Mouse (Mus musculus) heart, adult 2 months (tissue): ENCODE data around the gene Vps4a. TPM values are rescaled to one million over a fixed set of nuclear protein-coding genes. Genes with fewer than 3 reads are reported as not detected.
"Not testable (repeated sequence)": the region's sequence is repeated elsewhere in the genome, so short reads cannot be mapped to it uniquely, and the experiment has no call there.

ENCODE experiments used
- DNase-seq, 2 experiments: peaks; one replicate each; pipeline ENCODE4 v3.0.0; 2021
- H3K27ac ChIP-seq: fragments of 200-600 bp; 2 replicates; pipeline ENCODE4 v1.8.1; 2022
- H3K27me3 ChIP-seq: fragments of 200-500 bp; 2 replicates; pipeline ENCODE4 v1.6.1; 2012; ENCODE audit warnings: mild to moderate bottlenecking, low read length, inconsistent platforms, mixed read lengths; ENCODE audit not compliant: control insufficient read depth, insufficient read depth
- H3K36me3 ChIP-seq: fragments of 200-500 bp; 2 replicates; pipeline ENCODE4 v1.6.1; 2012; ENCODE audit warnings: low read length, inconsistent platforms; ENCODE audit not compliant: control insufficient read depth, insufficient read depth
- H3K4me1 ChIP-seq: fragments of 200-500 bp; 2 replicates; pipeline ENCODE4 v1.6.1; 2011; ENCODE audit warnings: low read length; ENCODE audit not compliant: control insufficient read depth, insufficient read depth
- H3K4me3 ChIP-seq: fragments of 200-600 bp; 2 replicates; pipeline ENCODE4 v1.8.1; 2022
- H3K79me2 ChIP-seq: fragments of 200-500 bp; replicated peaks from 2 replicates; pipeline ENCODE4 v1.6.1; 2012; ENCODE audit warnings: mild to moderate bottlenecking, inconsistent platforms, low read length, moderate library complexity, mixed read lengths; ENCODE audit not compliant: control insufficient read depth, insufficient read depth
- H3K9ac ChIP-seq: fragments of 200-500 bp; 2 replicates; pipeline ENCODE4 v1.6.1; 2012; ENCODE audit warnings: low read depth, mild to moderate bottlenecking, control low read depth, inconsistent platforms, low read length, mixed read lengths
- CTCF ChIP-seq: fragments of 200-600 bp; IDR thresholded peaks from 2 replicates; pipeline ENCODE4 v1.8.1; 2022; ENCODE audit warnings: antibody characterized with exemption, mild to moderate bottlenecking, moderate library complexity
- EP300 ChIP-seq: fragments of 200-500 bp; IDR thresholded peaks from 2 replicates; pipeline ENCODE4 v1.6.1; 2011; ENCODE audit warnings: low read depth, low read length, control low read depth; ENCODE audit not compliant: insufficient read depth
- POLR2A ChIP-seq: fragments of 200-500 bp; IDR thresholded peaks from 2 replicates; pipeline ENCODE4 v1.6.1; 2011; ENCODE audit warnings: mild to moderate bottlenecking, low read depth, low read length, control low read depth; ENCODE audit not compliant: insufficient read depth
- WGBS: fragments of 180-500 bp; shearing (Covaris S2); methylation state at CpG from one replicate; pipeline ENCODE4 v1.1.7; 2018; 5-methylcytosine and 5-hydroxymethylcytosine counted together
- intact Hi-C: fragments of 180-260 bp; cut with DNase I; formaldehyde crosslinking; loops from one replicate; pipeline ENCODE4 v1.15.1; 2025
- polyA plus RNA-seq: library from polyadenylated mRNA; depleted of rRNA; stranded (reverse); fragments of >200 nt; gene quantifications from 2 replicates; pipeline ENCODE4 v1.2.3, GENCODE M21; 2012
- total RNA-seq, 2 experiments: library from RNA; stranded (reverse); gene quantifications; 2 replicates each; pipeline ENCODE4 v1.2.3; 2021

Gene Vps4a
- total and polyA plus RNA-seq, 3 experiments, result 32.3 to 58.3 (median 57.1) TPM

DNA sequence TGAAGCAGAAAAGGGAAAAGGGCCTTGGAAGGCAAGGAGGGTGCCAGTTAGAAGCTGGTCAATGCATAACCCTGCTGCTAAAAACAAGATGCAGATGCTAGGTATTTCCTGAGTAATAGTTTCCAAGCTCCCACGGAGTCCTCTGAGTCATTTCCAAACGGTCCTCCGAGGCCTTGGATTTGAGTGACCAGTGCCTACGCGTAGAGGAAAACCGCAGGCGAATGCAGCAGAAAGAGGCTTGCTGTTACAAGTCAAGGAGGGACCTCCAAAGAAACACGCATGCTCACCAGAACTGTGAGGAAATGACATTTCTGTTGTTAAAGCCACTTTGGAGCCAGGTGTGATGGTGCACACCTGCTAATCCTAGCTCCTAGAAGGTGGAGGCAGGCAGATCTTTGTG is 7.5 kb upstream of the Vps4a start:
- TF ChIP-seq CTCF (no peak), POLR2A (no peak), EP300 (no peak)
- intact Hi-C loops, result no loop called here

DNA sequence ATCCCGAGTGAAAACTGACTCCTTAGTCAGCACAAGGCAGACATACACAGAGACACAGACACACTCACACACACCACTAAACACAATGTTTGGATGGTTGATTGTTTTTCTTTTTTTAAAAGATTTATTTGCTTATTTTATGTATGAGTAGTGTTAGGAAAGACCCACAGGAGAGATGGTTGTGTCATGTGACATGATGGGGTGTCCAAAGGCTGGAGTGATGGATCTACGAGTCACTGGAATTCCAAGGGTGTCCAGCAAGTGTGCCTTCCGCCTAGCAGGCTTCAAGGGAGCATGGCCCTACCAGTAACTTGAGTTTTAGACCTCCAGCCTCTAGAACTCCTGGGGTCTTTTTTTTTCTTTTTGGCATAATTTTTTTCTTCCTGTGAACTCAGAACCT is 1.7 kb upstream of the Vps4a start:
- Histone ChIP-seq H3K27me3 (no peaks in the 10 kb centered on the region), H3K4me3 (no peak overlapping the region), H3K36me3 (no peaks in the 10 kb centered on the region; the same call in 1 of the 2 replicates), H3K79me2 (peaks cover 2% of the 10 kb centered on the region; the same call in 1 of the 2 replicates), H3K9ac (no peak overlapping the region), H3K27ac (no peak overlapping the region), H3K4me1 (peaks cover 2% of the 10 kb centered on the region)
- intact Hi-C loops, result no loop called here
- no peak for DNase-seq
- 81% methylated on average over 3 of the region's 3 CpGs for WGBS
- no peak for TF ChIP-seq EP300
- TF ChIP-seq CTCF, result no peak
- TF ChIP-seq POLR2A, result no peak

More for the DNA sequence above, 7.5 kb upstream of the Vps4a start:
- Histone ChIP-seq H3K36me3 (no peaks in the 10 kb centered on the region), H3K27ac (no peak overlapping the region), H3K9ac (no peak overlapping the region), H3K79me2 (no peaks in the 10 kb centered on the region), H3K27me3 (no peaks in the 10 kb centered on the region), H3K4me3 (no peak overlapping the region), H3K4me1 (no peaks in the 10 kb centered on the region)
- DNase-seq, result no peak
- 63% methylated on average over 8 of the region's 8 CpGs for WGBS

DNA sequence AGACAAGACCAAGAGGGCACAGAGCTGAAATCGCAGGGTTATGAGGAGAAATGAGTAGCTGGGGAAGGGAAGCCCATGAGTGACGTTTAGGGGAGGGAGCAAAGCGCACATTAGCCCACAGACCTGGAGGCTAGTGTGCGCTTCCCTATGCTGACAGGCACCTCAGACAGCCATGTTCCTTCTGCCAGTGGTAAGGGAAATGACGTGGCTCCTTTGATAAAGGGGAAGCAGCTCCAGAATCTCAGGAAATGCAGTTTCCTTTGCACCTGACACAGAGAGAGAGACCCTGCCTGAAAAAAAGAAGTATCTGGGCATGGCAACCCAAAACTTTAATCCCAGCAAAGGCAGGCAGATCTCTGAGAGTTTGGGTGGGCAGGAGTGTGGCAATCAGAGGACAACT is 964 bp upstream of the Vps4a start:
- H3K4me1 ChIP-seq, result peaks cover 2% of the 10 kb centered on the region
- no peak overlapping the region for H3K9ac ChIP-seq
- no peaks in the 10 kb centered on the region for H3K27me3 ChIP-seq
- H3K27ac ChIP-seq, result no peak overlapping the region
- 64% methylated on average over 5 of the region's 5 CpGs for WGBS
- H3K36me3 ChIP-seq, result no peaks in the 10 kb centered on the region; the same call in 1 of the 2 replicates
- DNase-seq, result no peak
- intact Hi-C loops, result no loop called here
- H3K4me3 ChIP-seq, result no peak overlapping the region
- TF ChIP-seq CTCF (no peak), POLR2A (no peak), EP300 (no peak)
- H3K79me2 ChIP-seq, result peaks cover 2% of the 10 kb centered on the region; the same call in 1 of the 2 replicates

DNA sequence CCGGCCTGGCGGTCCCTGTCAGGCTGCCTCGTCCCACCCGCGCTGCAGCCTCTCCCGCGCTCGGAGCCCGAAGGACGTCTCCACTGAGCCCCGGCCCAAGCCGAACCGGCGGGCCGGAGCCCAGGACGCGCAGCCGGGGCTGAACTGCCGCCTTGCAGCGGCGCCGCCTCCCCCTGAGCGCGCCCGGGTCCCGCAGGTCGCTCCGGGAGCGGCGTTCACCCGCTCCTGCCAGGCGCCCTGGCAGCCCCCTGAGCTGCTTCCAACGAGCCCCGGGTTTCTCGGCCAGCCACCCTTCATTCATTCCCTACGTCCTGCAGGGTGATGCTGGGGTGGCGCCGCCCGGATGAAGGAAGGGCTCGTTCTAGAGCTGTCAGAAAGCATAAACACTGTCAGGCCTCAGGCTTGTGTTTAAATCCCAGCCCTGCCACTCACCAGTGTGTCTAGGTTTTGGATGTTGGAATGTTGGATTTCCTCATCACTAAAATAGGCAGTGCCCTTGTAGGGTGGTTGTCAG is 612 bp downstream of the Vps4a start:
- Histone ChIP-seq H3K27me3 (no peaks in the 10 kb centered on the region), H3K9ac (peak overlapping the region; percentile 97), H3K4me3 (peak overlapping the region; percentile 95), H3K79me2 (peaks cover 2% of the 10 kb centered on the region; the same call in 1 of the 2 replicates), H3K27ac (peak overlapping the region; percentile 87), H3K36me3 (no peaks in the 10 kb centered on the region; the same call in 1 of the 2 replicates), H3K4me1 (peaks cover 7% of the 10 kb centered on the region)
- TF ChIP-seq EP300 (no peak), CTCF (no peak), POLR2A (no peak)
- 0% methylated on average over 40 of the region's 40 CpGs for WGBS
- DNase-seq, result no peak
- intact Hi-C loops, result loop anchor here (1.0 kb wide), 2 partner anchors 17 to 25 kb away; partner anchors contain the start of genes Cog8, Nip7 and Pdf

DNA sequence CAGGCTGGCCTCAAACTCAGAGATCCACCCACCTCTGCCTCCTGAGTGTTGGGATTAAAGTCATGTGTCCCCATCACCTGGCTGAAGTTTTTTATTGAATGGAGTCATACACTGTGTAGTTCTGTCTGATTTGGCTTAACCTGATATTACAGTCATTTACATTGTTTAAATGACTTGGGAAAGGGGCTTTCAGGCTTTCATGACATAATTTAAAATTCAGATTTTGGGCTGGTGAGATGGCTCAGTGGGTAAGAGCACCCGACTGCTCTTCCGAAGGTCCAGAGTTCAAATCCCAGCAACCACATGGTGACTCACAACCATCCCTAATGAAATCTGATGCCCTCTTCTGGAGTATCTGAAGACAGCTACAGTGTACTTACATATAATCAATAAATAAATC is 2.6 kb downstream of the Vps4a start:
- DNase-seq, H3K79me2 ChIP-seq, H3K9ac ChIP-seq, intact Hi-C loops, H3K4me3 ChIP-seq, H3K4me1 ChIP-seq, H3K27me3 ChIP-seq, H3K36me3 ChIP-seq, H3K27ac ChIP-seq: not testable (repeated sequence)
- WGBS, result 95% methylated on average over 2 of the region's 2 CpGs

DNA sequence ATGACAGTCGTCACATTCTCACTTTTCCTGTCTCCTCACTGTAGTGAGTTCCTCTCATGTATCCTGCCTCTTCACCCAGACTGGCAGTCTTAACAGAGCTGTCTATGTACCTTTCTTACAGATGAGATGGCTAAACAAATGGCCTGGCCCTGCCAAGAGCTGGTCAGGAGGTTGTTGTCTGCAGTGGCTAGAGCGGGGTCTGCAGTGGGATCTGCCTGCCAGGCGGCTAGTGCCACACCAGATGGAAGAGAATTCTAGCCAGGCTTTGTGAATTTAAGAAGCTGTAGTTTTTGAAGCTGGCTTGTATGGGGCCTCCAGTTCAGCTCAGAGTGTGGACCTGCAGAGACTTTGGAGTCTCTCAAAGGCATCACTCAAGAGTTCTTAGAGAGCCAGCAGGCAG is 4.6 kb downstream of the Vps4a start:
- no peak for DNase-seq
- intact Hi-C loops, result no loop called here
- H3K79me2 ChIP-seq, result peaks cover 2% of the 10 kb centered on the region; the same call in 1 of the 2 replicates
- H3K27me3 ChIP-seq, result no peaks in the 10 kb centered on the region
- H3K27ac ChIP-seq, result no peak overlapping the region
- H3K9ac ChIP-seq, result no peak overlapping the region
- TF ChIP-seq CTCF (no peak), POLR2A (no peak), EP300 (no peak)
- H3K4me3 ChIP-seq, result no peak overlapping the region
- H3K36me3 ChIP-seq, result no peaks in the 10 kb centered on the region; the same call in 1 of the 2 replicates
- 88% methylated on average over 3 of the region's 3 CpGs for WGBS
- H3K4me1 ChIP-seq, result peaks cover 7% of the 10 kb centered on the region
